Mouse (Mus musculus) cerebellum, adult 9-11 months (tissue): ENCODE results near the gene Mmp21.
"Not testable (repeated sequence)": the region's sequence is repeated elsewhere in the genome, so short reads cannot be mapped to it uniquely, and the experiment has no call there.

Source experiments
- DNase-seq: peaks from one replicate; pipeline ENCODE4 v3.0.0; 2022

The Mmp21 gene

GRCm38 (mm10) chr7:133679961-133680360 lies at the start of gene Mmp21:
Gene Mmp21, minus strand, starts transcription at chr7:133680061.
- DNase-seq = no peak

- DNase-seq = peak; percentile 45
Measured at GRCm38 (mm10) chr7:133729351-133729750, 49.5 kb upstream of the Mmp21 start.

GRCm38 (mm10) chr7:133727027-133727426 lies 47.2 kb upstream of the Mmp21 start:
- no peak for DNase-seq

- no peak for DNase-seq
Measured at GRCm38 (mm10) chr7:133725571-133725970, 45.7 kb upstream of the Mmp21 start.

DNA sequence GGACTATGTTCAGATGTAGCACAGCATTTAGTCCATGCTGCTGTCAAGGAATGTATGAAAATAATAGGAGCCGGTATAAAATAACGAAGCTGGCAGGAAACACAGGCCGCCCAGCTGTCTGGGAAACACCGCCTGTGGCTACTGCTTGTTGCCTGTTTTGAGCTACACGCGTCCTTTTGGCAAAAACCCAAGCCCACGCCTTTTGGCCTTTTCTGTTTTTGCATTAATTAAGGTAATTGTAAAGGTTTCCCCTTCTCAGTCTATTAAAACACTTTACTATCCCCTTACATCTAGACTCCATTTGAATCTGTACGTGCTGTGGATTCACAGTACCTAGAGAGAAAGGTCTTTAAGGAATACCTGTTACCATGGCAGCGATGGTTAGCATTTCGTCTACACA lies 45.0 kb upstream of the Mmp21 start:
- DNase-seq = no peak

- DNase-seq = no peak
Measured at GRCm38 (mm10) chr7:133720616-133721015, 40.8 kb upstream of the Mmp21 start.

GRCm38 (mm10) chr7:133718580-133718979 lies 38.7 kb upstream of the Mmp21 start:
- DNase-seq = no peak

GRCm38 (mm10) chr7:133715387-133715786 lies 35.5 kb upstream of the Mmp21 start:
- no peak for DNase-seq

DNA sequence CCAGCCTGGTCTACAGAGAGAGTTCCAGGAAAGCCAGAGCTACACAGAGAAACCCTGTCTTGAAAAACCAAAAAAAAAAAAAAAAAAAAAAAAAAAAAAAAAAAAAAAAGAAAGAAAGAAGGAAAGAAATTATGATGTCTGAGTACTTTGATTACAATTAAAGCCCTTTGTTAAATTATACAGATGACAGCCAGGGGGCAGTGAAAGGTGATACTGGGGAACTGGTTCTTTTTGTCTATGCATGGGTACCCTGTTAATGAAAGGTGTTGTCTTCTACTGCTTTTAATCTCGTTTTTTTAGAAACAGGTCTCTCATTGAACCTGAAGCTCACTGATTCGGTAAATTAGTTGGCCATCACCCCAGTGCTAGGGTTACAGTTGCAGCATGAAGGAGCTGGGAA lies 27.4 kb upstream of the Mmp21 start:
- no peak for DNase-seq

DNA sequence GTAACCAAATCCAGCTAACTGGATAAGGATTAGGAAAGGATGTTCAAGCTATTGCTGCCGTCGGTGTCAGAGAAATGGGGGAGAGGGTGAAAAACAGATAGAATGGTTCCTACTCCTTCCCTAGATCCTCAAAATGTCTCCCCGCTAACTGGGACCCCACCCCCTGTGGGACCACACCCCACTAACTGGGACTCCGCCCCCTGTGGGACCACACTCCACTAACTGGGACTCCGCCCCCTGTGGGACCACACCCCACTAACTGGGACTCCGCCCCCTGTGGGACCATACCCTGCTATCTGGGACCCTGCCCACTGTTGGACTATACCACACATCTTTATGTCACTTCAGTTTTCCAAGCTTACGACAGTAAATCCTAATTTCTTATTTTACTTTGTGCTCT lies 24.0 kb upstream of the Mmp21 start:
- DNase-seq = no peak

- no peak for DNase-seq
Measured at GRCm38 (mm10) chr7:133702333-133702732, 22.5 kb upstream of the Mmp21 start.

- DNase-seq = no peak
Measured at GRCm38 (mm10) chr7:133701366-133701765, 21.5 kb upstream of the Mmp21 start.

- no peak for DNase-seq
Measured at GRCm38 (mm10) chr7:133699885-133700284, 20.0 kb upstream of the Mmp21 start.

- no peak for DNase-seq
Measured at GRCm38 (mm10) chr7:133698021-133698709, 18.3 kb upstream of the Mmp21 start.

GRCm38 (mm10) chr7:133685644-133686043 lies 5.8 kb upstream of the Mmp21 start:
- DNase-seq = not testable (repeated sequence)

DNA sequence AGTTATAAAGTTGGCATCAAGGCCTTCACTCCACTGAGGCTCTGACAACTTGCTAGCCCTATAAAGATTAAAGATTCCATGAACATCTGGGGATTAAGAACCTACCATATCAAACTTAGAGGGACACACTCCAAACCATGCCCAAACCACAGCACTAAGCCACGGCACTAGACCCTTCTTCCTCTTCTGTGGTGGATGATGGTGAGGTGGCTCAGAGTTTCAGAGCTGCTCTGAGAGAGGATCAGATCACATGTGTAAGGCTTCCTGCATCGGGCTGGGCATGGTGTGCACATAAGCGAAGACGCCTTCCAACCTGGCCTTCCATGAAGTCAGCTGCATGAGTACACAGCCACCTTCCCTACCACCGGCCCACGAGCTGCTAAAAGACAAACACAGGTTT lies 4.8 kb upstream of the Mmp21 start:
- no peak for DNase-seq

- DNase-seq = no peak
Measured at GRCm38 (mm10) chr7:133684110-133684509, 4.2 kb upstream of the Mmp21 start.

DNA sequence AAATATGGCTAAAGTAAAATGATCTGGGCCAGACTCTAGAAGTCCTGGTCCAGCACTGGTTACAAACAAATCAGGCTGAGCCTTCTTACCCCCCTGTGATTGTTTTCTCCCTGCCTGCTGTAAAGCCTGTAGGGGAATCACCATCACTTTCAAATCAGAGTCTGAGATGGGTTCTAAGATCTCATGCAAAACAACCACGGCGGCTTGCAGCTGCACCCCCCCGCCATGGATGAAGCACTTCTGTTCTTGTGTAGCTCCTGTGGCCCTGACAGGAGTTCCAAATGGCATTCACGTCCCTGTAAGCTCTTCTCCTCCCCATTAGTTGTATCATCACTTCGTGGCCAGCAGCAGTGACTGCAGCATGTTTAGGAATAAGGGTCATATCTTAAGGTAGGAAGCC lies 3.8 kb upstream of the Mmp21 start:
- DNase-seq = no peak

DNA sequence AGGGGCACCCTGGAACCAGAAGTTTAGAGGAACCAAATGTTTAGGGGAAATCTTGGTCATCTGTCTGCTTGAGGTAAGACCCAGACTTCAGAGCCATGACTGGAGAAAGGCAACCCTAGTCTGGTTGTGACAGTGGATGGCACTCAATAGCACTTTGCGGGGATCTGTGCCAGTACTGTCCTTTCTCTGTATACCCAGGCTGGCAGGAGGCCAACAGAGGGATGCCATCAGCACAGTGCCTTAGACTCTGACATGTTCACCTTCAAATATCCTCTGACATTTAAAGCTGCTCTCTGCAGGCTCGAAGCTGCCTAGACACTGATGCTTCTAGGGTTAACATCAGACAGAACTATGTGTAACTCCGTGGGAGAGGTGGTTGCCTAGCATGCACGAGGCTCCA lies 422 bp downstream of the Mmp21 start:
- DNase-seq = peak; percentile 47

DNA sequence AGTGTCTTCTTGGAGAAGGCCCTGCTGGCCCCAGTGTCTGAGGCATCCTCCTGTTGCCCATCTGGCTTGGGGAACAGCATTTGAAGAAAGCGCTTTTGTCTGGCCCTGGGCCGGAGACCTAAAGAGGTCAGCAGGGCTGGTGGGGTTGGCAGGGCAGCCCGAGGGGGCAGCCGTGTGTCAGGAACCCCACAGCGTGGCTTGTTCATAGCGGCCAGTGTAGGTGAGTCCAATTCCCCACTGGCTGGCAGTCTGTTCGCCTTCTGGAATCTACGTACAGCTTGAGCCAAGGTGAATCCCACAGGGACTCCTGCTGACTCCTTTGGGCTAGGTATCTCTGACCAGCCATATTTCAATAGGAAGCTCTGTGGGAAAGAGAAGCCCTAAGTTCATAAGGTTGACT lies 1.1 kb downstream of the Mmp21 start:
- DNase-seq = peak; percentile 85

DNA sequence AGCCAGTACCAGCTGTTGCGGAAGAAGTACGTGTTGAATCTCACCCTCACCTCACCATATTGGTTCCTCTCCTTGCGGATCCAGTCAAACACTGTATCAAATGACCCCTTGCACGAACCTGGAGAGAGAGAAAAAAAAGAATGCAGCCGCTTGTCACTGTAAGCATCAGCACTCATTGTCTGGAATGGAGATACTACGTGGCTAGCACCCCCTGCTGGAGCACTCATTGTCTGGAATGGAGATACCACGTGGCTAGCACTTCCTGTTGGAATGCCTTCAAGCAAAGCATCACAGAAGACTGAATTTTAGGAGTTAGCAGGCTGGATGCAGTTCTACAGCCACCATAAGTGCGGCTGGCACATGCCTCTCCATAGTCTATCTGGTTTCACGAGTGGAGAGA lies 3.9 kb downstream of the Mmp21 start:
- no peak for DNase-seq

DNA sequence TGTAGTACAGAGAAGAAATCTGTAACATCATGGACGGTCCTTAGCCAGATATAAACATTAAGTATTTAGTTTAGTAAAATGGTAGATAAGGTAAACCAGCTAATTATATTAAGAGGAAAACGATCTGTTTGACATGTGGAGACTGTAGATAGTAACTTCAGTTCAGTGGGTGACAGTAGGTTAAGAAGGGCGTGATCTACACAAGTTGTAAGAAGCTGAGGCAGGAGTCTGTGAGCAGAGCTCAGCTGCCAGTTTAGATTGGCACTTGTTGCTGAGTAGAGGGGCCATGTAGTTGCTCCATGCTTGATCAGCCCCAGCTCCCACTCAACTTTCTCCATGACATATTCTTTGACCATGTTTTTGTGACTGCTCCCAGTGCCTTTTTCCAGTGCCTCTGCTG lies 9.0 kb downstream of the Mmp21 start:
- DNase-seq = no peak

- no peak for DNase-seq
Measured at GRCm38 (mm10) chr7:133669946-133670345, 9.9 kb downstream of the Mmp21 start.

GRCm38 (mm10) chr7:133669071-133669470 lies 10.8 kb downstream of the Mmp21 start:
- DNase-seq = no peak

DNA sequence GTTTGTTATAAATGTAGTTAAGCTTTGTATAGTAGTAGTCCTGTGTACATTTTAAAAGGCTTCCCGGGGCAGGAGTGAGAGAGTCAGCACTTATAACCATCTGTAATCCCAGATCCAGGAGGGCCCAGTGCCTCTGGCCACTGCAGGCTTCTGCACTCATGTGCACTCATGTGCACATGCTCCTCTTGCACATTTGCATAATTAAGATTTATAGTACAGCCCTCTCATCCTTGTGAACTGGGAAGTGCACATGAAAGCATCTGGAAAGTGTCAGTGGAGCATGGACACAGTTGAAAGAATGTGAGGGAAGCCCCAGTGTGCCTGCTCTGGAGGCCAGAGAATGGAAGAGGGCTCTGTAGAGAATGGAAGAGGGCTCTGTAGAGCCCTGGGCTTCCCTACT lies 17.4 kb downstream of the Mmp21 start:
- DNase-seq = no peak
